Mouse (Mus musculus) C2C12 (cell line): ENCODE results near the gene Myef2.

Experiments used
- CEBPB ChIP-seq: IDR thresholded peaks from one replicate; pipeline ENCODE4 v1.6.1; 2011; ENCODE audit warnings: low read depth, mild to moderate bottlenecking, control low read depth, moderate library complexity
- CTCF ChIP-seq: IDR thresholded peaks from one replicate; pipeline ENCODE4 v1.5.1; 2011; ENCODE audit not compliant: control insufficient read depth, insufficient read depth, insufficient read length
- FOSL1 ChIP-seq: IDR thresholded peaks from one replicate; pipeline ENCODE4 v1.8.0; 2011; ENCODE audit warnings: mild to moderate bottlenecking, low read length; ENCODE audit not compliant: poor library complexity, insufficient read depth, severe bottlenecking
- MAX ChIP-seq: IDR thresholded peaks from one replicate; pipeline ENCODE4 v1.6.1; 2011; ENCODE audit warnings: mild to moderate bottlenecking, control low read depth
- MYOD1 ChIP-seq: IDR thresholded peaks from one replicate; pipeline ENCODE4 v1.6.1; 2011; ENCODE audit warnings: low read depth; ENCODE audit not compliant: control insufficient read depth, insufficient read length
- MYOG ChIP-seq: IDR thresholded peaks from one replicate; pipeline ENCODE4 v1.6.1; 2011; ENCODE audit not compliant: control insufficient read depth, insufficient read length; ENCODE audit errors: extremely low read depth
- USF1 ChIP-seq: IDR thresholded peaks from one replicate; pipeline ENCODE4 v1.6.1; 2011; ENCODE audit warnings: low read depth, mild to moderate bottlenecking, control low read depth, moderate library complexity

- TF ChIP-seq USF1 (no peak), CTCF (no peak), MAX (no peak), MYOG (no peak), CEBPB (no peak), MYOD1 (no peak), FOSL1 (no peak)
These were observed 3.3 kb upstream of the Myef2 start for GRCm38 (mm10) chr2:125126792-125127191.
